Mouse (Mus musculus): ENCODE results near the gene Dhrs7.

GRCm38 (mm10) chr12:72620856-72621255, 43.9 kb downstream of the Dhrs7 start:
- TF ChIP-seq CTCF (IDR thresholded peaks at IDR 0.05; ENCODE audit: insufficient read depth, low read depth, low read length), result no peak
- TF ChIP-seq POLR2A (IDR thresholded peaks at IDR 0.05; ENCODE audit: insufficient read depth, low read depth, low read length), result no peak
